Mouse (Mus musculus): ENCODE results near the gene Vps26a. TPM values are rescaled to one million over a fixed set of nuclear protein-coding genes. Genes with fewer than 3 reads are reported as not detected.
"Not testable (repeated sequence)": the region's sequence is repeated elsewhere in the genome, so short reads cannot be mapped to it uniquely, and the experiment has no call there.

Vps26a gene
- polyA plus RNA-seq, 1 experiment: 25.6 TPM

DNA sequence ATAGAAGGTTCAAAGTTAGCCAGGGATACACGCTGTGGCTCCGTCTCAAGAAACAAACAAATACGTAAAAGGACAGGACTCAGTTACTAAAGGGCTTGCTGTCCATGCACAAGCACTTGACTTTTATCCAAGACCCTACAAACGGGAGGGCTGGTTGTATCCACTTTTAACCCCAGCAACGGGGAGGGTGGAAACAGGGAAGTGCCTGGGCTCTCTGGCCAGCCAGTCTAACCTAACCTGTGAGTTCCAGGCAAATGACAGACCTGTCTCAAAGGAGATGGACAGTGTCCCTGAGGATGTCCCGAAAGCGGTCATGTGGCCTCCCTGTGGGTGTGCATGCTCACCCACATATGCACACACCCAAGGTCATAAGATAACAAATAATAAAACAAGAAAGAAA, 15.3 kb upstream of the Vps26a start:
- Histone ChIP-seq H3K4me3 (no peak overlapping the region), H3K36me3 (ENCODE audit: control insufficient read depth, insufficient read depth) (no peaks in the 10 kb centered on the region), H3K79me2 (ENCODE audit: control insufficient read depth, insufficient read depth) (no peaks in the 10 kb centered on the region), H3ac (ENCODE audit: control insufficient read depth, insufficient read length) (no peak overlapping the region), H3K27me3 (ENCODE audit: control insufficient read depth, insufficient read depth, insufficient read length) (no peaks in the 10 kb centered on the region), H3K4me2 (ENCODE audit: low read depth) (no peak overlapping the region)
- TF ChIP-seq MYOG (IDR thresholded peaks at IDR 0.05; ENCODE audit: control insufficient read depth in 1 of 3, insufficient read depth in 1 of 3, insufficient read length in 2 of 3, low read depth in 2 of 3): no peak
- no peak for TF ChIP-seq TCF12 (IDR thresholded peaks at IDR 0.05; ENCODE audit: insufficient read depth, poor library complexity, severe bottlenecking)
- no peak for TF ChIP-seq REST (IDR thresholded peaks at IDR 0.05; ENCODE audit: insufficient read depth, insufficient read length)
- no peak for TF ChIP-seq E2F4 (IDR thresholded peaks at IDR 0.05; ENCODE audit: insufficient read depth)
- no peak for TF ChIP-seq SRF (IDR thresholded peaks at IDR 0.05; ENCODE audit: control insufficient read depth, insufficient read length, low read depth)
- no peak for TF ChIP-seq TCF3 (IDR thresholded peaks at IDR 0.05; ENCODE audit: insufficient read length, low read depth)
- no peak for TF ChIP-seq MAX (IDR thresholded peaks at IDR 0.05; ENCODE audit: low read depth)
- TF ChIP-seq POLR2AphosphoS2 (IDR thresholded peaks at IDR 0.05; ENCODE audit: insufficient read length, low read depth): no peak
- no peak for TF ChIP-seq MYOD1 (IDR thresholded peaks at IDR 0.05; ENCODE audit: control insufficient read depth in 1 of 3, insufficient read length in 2 of 3, low read depth in 2 of 3)
- TF ChIP-seq USF1 (IDR thresholded peaks at IDR 0.05; ENCODE audit: low read depth): no peak
- TF ChIP-seq CEBPB (IDR thresholded peaks at IDR 0.05; ENCODE audit: insufficient read depth, poor library complexity, severe bottlenecking): no peak
- no peak for TF ChIP-seq POLR2A (IDR thresholded peaks at IDR 0.05; ENCODE audit: insufficient read length, low read depth)

DNA sequence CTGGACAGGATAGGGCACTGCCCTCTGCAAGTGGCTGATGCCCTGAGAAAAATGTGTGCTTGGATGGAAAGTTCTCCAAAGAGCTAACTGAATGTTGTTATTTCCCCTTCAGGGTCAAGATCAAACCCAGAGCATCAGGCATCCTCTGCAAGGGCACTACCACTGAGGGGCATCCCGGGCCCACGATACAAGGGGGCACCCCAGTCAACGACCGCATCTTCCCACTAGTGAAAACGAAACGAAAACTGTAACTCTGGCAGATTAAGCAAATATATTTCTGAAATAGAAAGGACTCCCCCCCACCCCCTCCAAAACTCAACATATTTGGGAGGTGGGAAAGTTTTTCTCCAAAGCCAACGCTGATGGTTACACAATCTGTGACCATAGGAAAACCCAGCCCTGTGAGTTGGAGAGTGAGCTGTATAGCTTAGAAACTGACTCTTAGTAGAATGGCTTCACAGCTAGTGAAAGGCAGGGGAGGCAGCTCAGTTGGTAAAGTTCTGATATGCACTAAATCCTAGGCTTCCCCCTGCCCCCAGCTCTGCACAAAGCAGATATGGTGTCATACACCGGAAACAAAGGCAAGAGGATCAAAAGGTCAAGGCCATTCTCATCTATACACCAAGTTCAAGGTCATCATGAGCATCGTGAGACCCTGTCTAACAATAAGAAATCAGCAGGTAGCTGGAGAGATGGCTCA, 14.5 kb upstream of the Vps26a start:
- Histone ChIP-seq H3ac (ENCODE audit: control insufficient read depth, insufficient read length) (no peak overlapping the region), H3K36me3 (ENCODE audit: control insufficient read depth, insufficient read depth) (no peaks in the 10 kb centered on the region), H3K27me3 (ENCODE audit: control insufficient read depth, insufficient read depth, insufficient read length) (no peaks in the 10 kb centered on the region), H3K4me3 (no peak overlapping the region), H3K4me2 (ENCODE audit: low read depth) (peak overlapping the region; percentile 61), H3K79me2 (ENCODE audit: control insufficient read depth, insufficient read depth) (no peaks in the 10 kb centered on the region)
- TF ChIP-seq MYOG (IDR thresholded peaks at IDR 0.05; ENCODE audit: control insufficient read depth in 1 of 3, insufficient read depth in 1 of 3, insufficient read length in 2 of 3, low read depth in 2 of 3) (no peak), POLR2A (IDR thresholded peaks at IDR 0.05; ENCODE audit: insufficient read length, low read depth) (no peak), MYOD1 (IDR thresholded peaks at IDR 0.05; ENCODE audit: control insufficient read depth in 1 of 3, insufficient read length in 2 of 3, low read depth in 2 of 3) (no peak), SRF (IDR thresholded peaks at IDR 0.05; ENCODE audit: control insufficient read depth, insufficient read length, low read depth) (no peak), POLR2AphosphoS2 (IDR thresholded peaks at IDR 0.05; ENCODE audit: insufficient read length, low read depth) (no peak), CEBPB (IDR thresholded peaks at IDR 0.05; ENCODE audit: insufficient read depth, poor library complexity, severe bottlenecking) (no peak), TCF3 (IDR thresholded peaks at IDR 0.05; ENCODE audit: insufficient read length, low read depth) (no peak), E2F4 (IDR thresholded peaks at IDR 0.05; ENCODE audit: insufficient read depth) (no peak), USF1 (IDR thresholded peaks at IDR 0.05; ENCODE audit: low read depth) (no peak), REST (IDR thresholded peaks at IDR 0.05; ENCODE audit: insufficient read depth, insufficient read length) (no peak), MAX (IDR thresholded peaks at IDR 0.05; ENCODE audit: low read depth) (no peak), TCF12 (IDR thresholded peaks at IDR 0.05; ENCODE audit: insufficient read depth, poor library complexity, severe bottlenecking) (no peak)

DNA sequence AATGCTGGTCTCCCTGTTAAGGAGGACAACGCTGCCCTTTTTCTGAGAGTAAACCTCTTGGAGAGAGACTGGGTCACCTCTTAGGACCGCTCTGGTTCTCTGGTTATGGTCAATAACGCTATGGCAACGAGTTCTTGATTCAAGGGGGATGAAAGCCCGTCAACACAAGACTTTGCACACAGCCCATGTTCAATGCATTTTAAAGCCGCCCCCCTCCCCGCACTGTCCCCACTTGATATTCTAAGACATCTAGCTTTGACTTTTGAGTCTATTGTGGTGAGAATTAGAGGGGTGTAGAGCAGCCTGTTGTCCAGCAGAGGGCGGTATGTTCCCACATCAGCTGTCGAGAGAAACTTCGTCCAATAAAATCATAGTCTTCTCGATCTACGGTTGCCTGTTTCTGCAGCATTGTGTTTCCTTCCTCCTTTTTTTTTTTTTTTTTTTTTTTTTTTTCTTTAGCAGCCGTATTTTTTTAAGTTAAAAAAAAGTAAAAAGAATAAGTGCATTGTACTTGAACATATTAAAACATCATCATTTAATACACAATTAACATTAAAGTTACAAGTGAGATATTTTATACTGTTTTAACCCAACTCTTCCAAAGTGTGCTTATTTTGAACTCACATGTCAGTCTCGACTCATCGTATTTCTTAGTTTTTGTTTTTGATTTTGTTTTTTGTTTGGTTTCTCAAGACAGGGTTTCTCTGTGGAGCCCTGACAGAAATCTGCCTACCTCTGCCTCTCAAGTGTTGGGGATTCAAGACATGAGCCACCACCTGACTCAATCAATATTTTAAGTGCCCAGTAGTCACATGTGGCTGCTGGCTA, 13.7 kb upstream of the Vps26a start:
- H3K27me3 ChIP-seq (ENCODE audit: control insufficient read depth, insufficient read depth, insufficient read length): no peaks in the 10 kb centered on the region
- no peak overlapping the region for H3K4me3 ChIP-seq
- no peaks in the 10 kb centered on the region for H3K36me3 ChIP-seq (ENCODE audit: control insufficient read depth, insufficient read depth)
- H3K4me2 ChIP-seq (ENCODE audit: low read depth): peak overlapping the region; percentile 61
- TF ChIP-seq MAX (IDR thresholded peaks at IDR 0.05; ENCODE audit: low read depth) (no peak), TCF12 (IDR thresholded peaks at IDR 0.05; ENCODE audit: insufficient read depth, poor library complexity, severe bottlenecking) (no peak), CEBPB (IDR thresholded peaks at IDR 0.05; ENCODE audit: insufficient read depth, poor library complexity, severe bottlenecking) (no peak), E2F4 (IDR thresholded peaks at IDR 0.05; ENCODE audit: insufficient read depth) (no peak), TCF3 (IDR thresholded peaks at IDR 0.05; ENCODE audit: insufficient read length, low read depth) (no peak), REST (IDR thresholded peaks at IDR 0.05; ENCODE audit: insufficient read depth, insufficient read length) (no peak)
- H3K79me2 ChIP-seq (ENCODE audit: control insufficient read depth, insufficient read depth): no peaks in the 10 kb centered on the region
- no peak overlapping the region for H3ac ChIP-seq (ENCODE audit: control insufficient read depth, insufficient read length)

DNA sequence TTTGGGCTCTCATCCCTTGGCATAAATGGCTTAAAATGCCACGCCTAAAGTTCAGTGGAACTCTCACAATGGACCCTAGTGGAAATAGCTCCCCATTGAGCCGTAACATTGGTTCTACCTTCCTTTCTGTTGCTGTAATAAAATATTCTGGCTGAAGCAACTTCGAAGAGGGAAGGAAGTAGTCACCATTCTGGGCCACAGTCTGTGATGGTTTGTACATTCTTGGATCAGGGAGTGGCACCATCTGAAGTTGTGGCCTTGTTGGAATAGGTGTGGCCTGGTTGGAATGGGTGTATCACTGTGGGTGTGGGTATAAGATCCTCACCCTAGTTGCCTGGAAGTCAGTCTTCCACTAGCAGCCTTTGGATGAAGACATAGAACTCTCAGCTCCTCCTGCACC, 5.1 kb upstream of the Vps26a start:
- not testable (repeated sequence) for H3K4me3 ChIP-seq; H3K36me3 ChIP-seq (ENCODE audit: control insufficient read depth, insufficient read depth); H3K79me2 ChIP-seq (ENCODE audit: control insufficient read depth, insufficient read depth); H3ac ChIP-seq (ENCODE audit: control insufficient read depth, insufficient read length); H3K4me2 ChIP-seq (ENCODE audit: low read depth); H3K27me3 ChIP-seq (ENCODE audit: control insufficient read depth, insufficient read depth, insufficient read length)

DNA sequence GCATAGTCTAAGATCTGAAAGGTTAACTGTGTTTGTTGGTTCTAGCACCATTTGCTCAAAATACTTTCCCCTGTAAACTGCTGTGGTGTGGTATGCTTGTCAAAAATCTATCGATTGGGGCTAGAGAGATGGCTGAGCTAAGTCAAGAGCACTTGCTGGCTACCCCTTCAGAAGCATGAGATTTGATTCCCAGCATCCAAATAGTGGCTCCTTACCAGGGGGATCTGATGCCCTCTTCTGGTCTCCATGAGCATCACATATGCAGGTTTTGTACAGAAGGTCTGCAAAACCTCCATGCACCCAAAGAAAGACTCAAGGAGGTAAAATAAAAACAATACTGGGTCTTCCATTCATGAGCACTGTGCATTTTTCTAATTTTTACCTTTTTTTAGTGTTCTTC, 1.7 kb upstream of the Vps26a start:
- H3ac ChIP-seq (ENCODE audit: control insufficient read depth, insufficient read length): no peak overlapping the region
- TF ChIP-seq CEBPB (IDR thresholded peaks at IDR 0.05; ENCODE audit: insufficient read depth, poor library complexity, severe bottlenecking) (no peak), TCF12 (IDR thresholded peaks at IDR 0.05; ENCODE audit: insufficient read depth, poor library complexity, severe bottlenecking) (no peak), E2F4 (IDR thresholded peaks at IDR 0.05; ENCODE audit: insufficient read depth) (no peak), SRF (IDR thresholded peaks at IDR 0.05; ENCODE audit: control insufficient read depth, insufficient read length, low read depth) (no peak), MYOG (IDR thresholded peaks at IDR 0.05; ENCODE audit: control insufficient read depth in 1 of 3, insufficient read depth in 1 of 3, insufficient read length in 2 of 3, low read depth in 2 of 3) (no peak), TCF3 (IDR thresholded peaks at IDR 0.05; ENCODE audit: insufficient read length, low read depth) (no peak), USF1 (IDR thresholded peaks at IDR 0.05; ENCODE audit: low read depth) (no peak), POLR2AphosphoS2 (IDR thresholded peaks at IDR 0.05; ENCODE audit: insufficient read length, low read depth) (no peak), POLR2A (IDR thresholded peaks at IDR 0.05; ENCODE audit: insufficient read length, low read depth) (no peak), REST (IDR thresholded peaks at IDR 0.05; ENCODE audit: insufficient read depth, insufficient read length) (no peak), MAX (IDR thresholded peaks at IDR 0.05; ENCODE audit: low read depth) (no peak), MYOD1 (IDR thresholded peaks at IDR 0.05; ENCODE audit: control insufficient read depth in 1 of 3, insufficient read length in 2 of 3, low read depth in 2 of 3) (no peak)
- no peak overlapping the region for H3K4me3 ChIP-seq
- H3K36me3 ChIP-seq (ENCODE audit: control insufficient read depth, insufficient read depth): no peaks in the 10 kb centered on the region
- H3K27me3 ChIP-seq (ENCODE audit: control insufficient read depth, insufficient read depth, insufficient read length): no peaks in the 10 kb centered on the region
- H3K79me2 ChIP-seq (ENCODE audit: control insufficient read depth, insufficient read depth): peaks cover 30% of the 10 kb centered on the region
- peak overlapping the region; percentile 90 for H3K4me2 ChIP-seq (ENCODE audit: low read depth)
